ENCODE assay signal across 29 mouse cellular contexts in genomic region chr16:23256638-23257037, GRCm38 (mm10). TPM values are rescaled to one million over a fixed set of nuclear protein-coding genes. Genes with fewer than 3 reads are reported as not detected.
DNase-seq lines count a peak whose midpoint lies in the region; ATAC-seq and TF ChIP-seq lines count a peak whose summit lies in the region.
"Had no signal": no experiment of that assay in that cellular context is flagged by ENCODE, and none has a peak within 500 bp of the region (broad histone marks: within the 10 kb centered on the region; RNA-seq: fewer than 3 reads in every experiment).

No protein-coding gene starts in this region.

- peaks cover 48% of the 10 kb centered on the region for H3K4me1 ChIP-seq in heart, embryonic 10.5 days
- H3K4me1 ChIP-seq in heart, embryonic 11.5 days (ENCODE audit: control insufficient read depth, insufficient read depth, low read length) = peaks cover 28% of the 10 kb centered on the region
- H3K4me1 ChIP-seq in lung, embryonic 16.5 days (replicated peaks; ENCODE audit: control insufficient read depth, insufficient read depth, low read length) = peaks cover 34% of the 10 kb centered on the region
- H3K4me1 ChIP-seq in lung, adult 2 months (ENCODE audit: control insufficient read depth, insufficient read depth, low read length) = peaks cover 5% of the 10 kb centered on the region; the same call in 1 of the 2 replicates
- peaks cover 9% of the 10 kb centered on the region; the same call in 1 of the 2 replicates for H3K4me1 ChIP-seq in neural tube, embryonic 14.5 days (ENCODE audit: control insufficient read depth, insufficient read depth, low read length)

- no peak for DNase-seq in heart, embryonic 10.5 days (ENCODE audit: low spot score)
- DNase-seq in lung, adult 2 months = no peak
- DNase-seq in thymus, postnatal 14 days = peak; percentile 49
- no peak for DNase-seq in thymus, postnatal 4 days
- DNase-seq: adrenal gland, adult 2 months; cerebellum, adult 18-20 months; cerebellum, postnatal 25 days; gastrocnemius, adult 2 months; heart, postnatal 36 days; kidney, adult 8-10 months; kidney, postnatal 25 days; liver, embryonic 13.5 days; right cerebral cortex, postnatal 14 days; spleen, adult 18-20 months had no signal

- no peak for ATAC-seq in heart, embryonic 11.5 days (replicated peaks; ENCODE audit: insufficient number of reproducible peaks, low FRiP score, low TSS enrichment)
- peak; percentile 21; the same call in 1 of the 2 replicates for ATAC-seq in lung, embryonic 16.5 days (ENCODE audit: low read depth)
- ATAC-seq in neural tube, embryonic 14.5 days (ENCODE audit: low read depth) = peak; percentile 19; the same call in 1 of the 2 replicates
- ATAC-seq in megakaryocyte-erythroid progenitor cell, adult 5-6 weeks (replicated peaks; ENCODE audit: low FRiP score, low TSS enrichment, poor library complexity, severe bottlenecking) = no peak
- ATAC-seq: forebrain, embryonic 13.5 days; Patski had no signal

- WGBS in heart, embryonic 10.5 days = 52% methylated on average over 7 of the region's 7 CpGs
- 55% methylated on average over 7 of the region's 7 CpGs for WGBS in heart, embryonic 11.5 days (ENCODE audit: insufficient replicate concordance)
- 54% methylated on average over 7 of the region's 7 CpGs for WGBS in lung, embryonic 16.5 days
- WGBS in lung, adult 2 months = 73% methylated on average over 7 of the region's 7 CpGs
- 57% methylated on average over 7 of the region's 7 CpGs for WGBS in neural tube, embryonic 14.5 days

- H3K27me3 ChIP-seq in heart, embryonic 10.5 days (ENCODE audit: insufficient read depth, poor library complexity, severe bottlenecking) = peaks cover 69% of the 10 kb centered on the region
- H3K27me3 ChIP-seq in heart, embryonic 11.5 days (ENCODE audit: control insufficient read depth, insufficient read depth, low read length) = peaks cover 42% of the 10 kb centered on the region
- no peaks in the 10 kb centered on the region for H3K27me3 ChIP-seq in lung, embryonic 16.5 days (ENCODE audit: control insufficient read depth, insufficient read depth, low read depth, low read length)
- H3K27me3 ChIP-seq in neural tube, embryonic 14.5 days (ENCODE audit: control insufficient read depth, insufficient read depth, low read length) = no peaks in the 10 kb centered on the region
- H3K27me3 ChIP-seq: CH12.LX; embryonic facial prominence, embryonic 13.5 days; forebrain, embryonic 13.5 days; hindbrain, embryonic 15.5 days; lung, embryonic 15.5 days; Patski had no signal

- H3K9ac ChIP-seq in heart, embryonic 11.5 days (ENCODE audit: low read depth, low read length) = no peak overlapping the region
- no peak overlapping the region for H3K9ac ChIP-seq in lung, embryonic 16.5 days (ENCODE audit: low read length)
- H3K9ac ChIP-seq in neural tube, embryonic 14.5 days (replicated peaks; ENCODE audit: low read depth, low read length) = no peak overlapping the region
- H3K9ac ChIP-seq: embryonic facial prominence, embryonic 13.5 days; forebrain, embryonic 13.5 days; heart, embryonic 15.5 days; hindbrain, embryonic 15.5 days; liver, embryonic 13.5 days; lung, embryonic 15.5 days had no signal

- peak overlapping the region; percentile 42; the same call in 1 of the 2 replicates for H3K27ac ChIP-seq in heart, embryonic 10.5 days
- no peak overlapping the region for H3K27ac ChIP-seq in heart, embryonic 11.5 days (ENCODE audit: low read depth, low read length)
- no peak overlapping the region for H3K27ac ChIP-seq in lung, embryonic 16.5 days (ENCODE audit: low read length)
- H3K27ac ChIP-seq in neural tube, embryonic 14.5 days (ENCODE audit: low read depth, low read length) = no peak overlapping the region
- H3K27ac ChIP-seq: embryonic facial prominence, embryonic 13.5 days; forebrain, embryonic 13.5 days; heart, embryonic 15.5 days; hindbrain, embryonic 15.5 days; liver, embryonic 13.5 days; lung, embryonic 15.5 days; macrophage had no signal

- no peak for TF ChIP-seq POLR2A in lung, adult 2 months (IDR thresholded peaks at IDR 0.05; ENCODE audit: borderline replicate concordance, extremely low read depth, low read depth, low read length)

- H3K4me2 ChIP-seq in heart, embryonic 11.5 days = no peak overlapping the region
- H3K4me2 ChIP-seq in lung, embryonic 16.5 days (ENCODE audit: low read depth, low read length) = no peak overlapping the region
- H3K4me2 ChIP-seq in neural tube, embryonic 14.5 days (ENCODE audit: low read depth, low read length) = no peak overlapping the region
- H3K4me2 ChIP-seq: embryonic facial prominence, embryonic 13.5 days; forebrain, embryonic 13.5 days; heart, embryonic 15.5 days; hindbrain, embryonic 15.5 days; liver, embryonic 13.5 days; lung, embryonic 15.5 days; midbrain, embryonic 11.5 days had no signal

- no peaks in the 10 kb centered on the region for H3K36me3 ChIP-seq in heart, embryonic 10.5 days
- no peaks in the 10 kb centered on the region for H3K36me3 ChIP-seq in heart, embryonic 11.5 days (ENCODE audit: control insufficient read depth, insufficient read depth, low read length)
- H3K36me3 ChIP-seq in lung, embryonic 16.5 days (ENCODE audit: control insufficient read depth, insufficient read depth, low read length) = peaks cover 5% of the 10 kb centered on the region; the same call in 1 of the 2 replicates
- no peaks in the 10 kb centered on the region for H3K36me3 ChIP-seq in neural tube, embryonic 14.5 days (ENCODE audit: control insufficient read depth, insufficient read depth, low read length)
- H3K36me3 ChIP-seq: embryonic facial prominence, embryonic 13.5 days; G1E; heart, embryonic 15.5 days; hindbrain, embryonic 15.5 days; liver, embryonic 13.5 days; lung, embryonic 15.5 days had no signal

- no peak for TF ChIP-seq CTCF in lung, adult 2 months (IDR thresholded peaks at IDR 0.05; ENCODE audit: insufficient read depth, low read length)

- no peak overlapping the region for H3K4me3 ChIP-seq in heart, embryonic 10.5 days
- no peak overlapping the region for H3K4me3 ChIP-seq in heart, embryonic 11.5 days (ENCODE audit: low read depth, low read length)
- H3K4me3 ChIP-seq in lung, embryonic 16.5 days (ENCODE audit: low read length) = no peak overlapping the region
- H3K4me3 ChIP-seq in lung, adult 2 months (replicated peaks; ENCODE audit: extremely low read depth, low read depth, low read length) = no peak overlapping the region
- H3K4me3 ChIP-seq in neural tube, embryonic 14.5 days (ENCODE audit: low read depth, low read length) = no peak overlapping the region
- H3K4me3 ChIP-seq: embryonic facial prominence, embryonic 13.5 days; erythroblast, embryonic 14.5 days; forebrain, embryonic 13.5 days; gastrocnemius, adult 2 months; heart, embryonic 15.5 days; hindbrain, embryonic 15.5 days; liver, embryonic 13.5 days; lung, embryonic 15.5 days had no signal

- no peaks in the 10 kb centered on the region for H3K9me3 ChIP-seq in heart, embryonic 10.5 days
- no peaks in the 10 kb centered on the region for H3K9me3 ChIP-seq in heart, embryonic 11.5 days (replicated peaks; ENCODE audit: control insufficient read depth, low read length)
- H3K9me3 ChIP-seq in lung, embryonic 16.5 days (ENCODE audit: control insufficient read depth, low read length) = no peaks in the 10 kb centered on the region
- no peaks in the 10 kb centered on the region for H3K9me3 ChIP-seq in neural tube, embryonic 14.5 days (ENCODE audit: control insufficient read depth, low read length)
- H3K9me3 ChIP-seq: embryonic facial prominence, embryonic 13.5 days; forebrain, embryonic 13.5 days; G1E; heart, embryonic 15.5 days; hindbrain, embryonic 15.5 days; liver, embryonic 13.5 days; lung, embryonic 15.5 days had no signal

RNA-seq across cellular contexts. Expression of gene St6gal1, which starts 32.1 kb away (rescaled TPM):
- 11.2 and 18.0 TPM in 2 replicates for polyA plus RNA-seq in heart, embryonic 10.5 days (2016; fragmentation: Nextera tagmentation; extraction: Ambion mirVana)
- 16.3 and 18.5 TPM in 2 replicates for polyA plus RNA-seq in heart, embryonic 11.5 days (2014; fragmentation: Nextera tagmentation; extraction: Ambion mirVana)
- 49.0 and 56.2 TPM in 2 replicates for polyA plus RNA-seq in lung, embryonic 16.5 days (2015; fragmentation: Nextera tagmentation; extraction: Ambion mirVana)
- polyA plus RNA-seq in lung, adult 2 months (2012; rRNA removed) = 22.1 and 28.0 TPM in 2 replicates
- polyA plus RNA-seq in neural tube, embryonic 14.5 days (2014; fragmentation: Nextera tagmentation; extraction: Ambion mirVana) = 23.0 and 30.7 TPM in 2 replicates
- 0.45 and 5.0 TPM in 2 replicates for total RNA-seq in megakaryocyte-erythroid progenitor cell, adult 5-6 weeks (2014; fragmentation: Nextera tagmentation)
- not detected in 2 replicates for total RNA-seq in megakaryocyte-erythroid progenitor cell, adult 5-6 weeks (2017)
- polyA plus RNA-seq: erythroblast, embryonic 14.5 days had no signal

Comparison
In these comparisons a context has a peak if more than half of its experiments do, and no peak if none do; other contexts are left out.
1. ATAC-seq: peak in lung, embryonic 16.5 days (single experiment) and neural tube, embryonic 14.5 days (single experiment); none in heart, embryonic 11.5 days (single experiment) and megakaryocyte-erythroid progenitor cell, adult 5-6 weeks (single experiment).